Mouse (Mus musculus) liver, embryonic 13.5 days (tissue): ENCODE results near the gene Fn3krp. TPM values are rescaled to one million over a fixed set of nuclear protein-coding genes. Genes with fewer than 3 reads are reported as not detected.
A peak's percentile ranks its signal among the peaks of the same experiment; 100 is the strongest.

ENCODE experiments used
- ATAC-seq: fragments of 200-750 bp; cut with Nextera tagmentation; 2 replicates; pipeline ENCODE4 v1.8.0; 2017; ENCODE audit warnings: low read depth, mild to moderate bottlenecking, moderate number of reproducible peaks, moderate library complexity
- DNase-seq: peaks from one replicate; pipeline ENCODE4 v3.0.0; 2022
- H3K27ac ChIP-seq: fragments of 300-500 bp; sonication (generic); 2 replicates; pipeline ENCODE4 v1.5.1; 2015; ENCODE audit warnings: moderate library complexity, mild to moderate bottlenecking, inconsistent platforms
- H3K27me3 ChIP-seq: fragments of 300-500 bp; sonication (generic); 2 replicates; pipeline ENCODE4 v1.6.1; 2015; ENCODE audit warnings: mild to moderate bottlenecking, inconsistent platforms
- H3K36me3 ChIP-seq: fragments of 300-500 bp; sonication (generic); 2 replicates; pipeline ENCODE4 v1.6.1; 2015; ENCODE audit warnings: mild to moderate bottlenecking, inconsistent platforms
- H3K4me1 ChIP-seq: fragments of 300-500 bp; sonication (generic); replicated peaks from 2 replicates; pipeline ENCODE4 v1.6.1; 2015; ENCODE audit warnings: inconsistent platforms
- H3K4me2 ChIP-seq: fragments of 300-500 bp; sonication (generic); 2 replicates; pipeline ENCODE4 v1.6.1; 2015; ENCODE audit warnings: inconsistent platforms, mild to moderate bottlenecking, moderate library complexity
- H3K4me3 ChIP-seq: fragments of 300-500 bp; sonication (generic); replicated peaks from 2 replicates; pipeline ENCODE4 v1.5.1; 2015; ENCODE audit warnings: mild to moderate bottlenecking, inconsistent platforms
- H3K9ac ChIP-seq: fragments of 300-500 bp; sonication (generic); 2 replicates; pipeline ENCODE4 v1.6.1; 2015; ENCODE audit warnings: mild to moderate bottlenecking, inconsistent platforms
- H3K9me3 ChIP-seq: fragments of 300-500 bp; sonication (generic); replicated peaks from 2 replicates; pipeline ENCODE4 v1.6.1; 2016; ENCODE audit warnings: inconsistent platforms
- WGBS: fragments of 180-500 bp; shearing (Covaris S2); methylation state at CpG from one replicate; pipeline ENCODE4 v1.1.7; 2015; ENCODE audit not compliant: insufficient replicate concordance; 5-methylcytosine and 5-hydroxymethylcytosine counted together
- polyA plus RNA-seq: library from polyadenylated mRNA; unstranded; fragments of >200 nt; fragmentation: Nextera tagmentation; extraction: Ambion mirVana; gene quantifications from 2 replicates; pipeline ENCODE4 v1.2.1, GENCODE M21; 2015

Fn3krp gene
- polyA plus RNA-seq, result 27.6 and 31.4 TPM in 2 replicates

- ATAC-seq, result peak; percentile 98
- H3K9ac ChIP-seq, result peak within 1 kb of the TSS; percentile 96
- WGBS, result 2% methylated on average over 28 of the region's 28 CpGs
- peak; percentile 98 for DNase-seq
- H3K36me3 ChIP-seq, result peaks cover 23% of the 10 kb centered on the region
- H3K27ac ChIP-seq, result peak within 1 kb of the TSS; percentile 95
- peak within 1 kb of the TSS; percentile 91 for H3K4me3 ChIP-seq
- H3K9me3 ChIP-seq, result no peaks in the 10 kb centered on the region
- H3K4me1 ChIP-seq, result peaks cover 57% of the 10 kb centered on the region
- peak within 1 kb of the TSS; percentile 81 for H3K4me2 ChIP-seq
- no peaks in the 10 kb centered on the region for H3K27me3 ChIP-seq
Measured at GRCm38 (mm10) chr11:121420830-121421552, at the start of gene Fn3krp. TSS of gene Fn3krp (plus strand) at chr11:121421401.

- Histone ChIP-seq H3K27ac (no peak overlapping the region), H3K4me1 (peaks cover 5% of the 10 kb centered on the region; the same call in 1 of the 2 replicates), H3K4me2 (no peak overlapping the region), H3K4me3 (no peak overlapping the region), H3K36me3 (no peaks in the 10 kb centered on the region), H3K9me3 (no peaks in the 10 kb centered on the region), H3K27me3 (no peaks in the 10 kb centered on the region), H3K9ac (no peak overlapping the region)
- DNase-seq (no peak), ATAC-seq (no peak)
- 44% methylated on average over 6 of the region's 6 CpGs for WGBS
Measured at GRCm38 (mm10) chr11:121373305-121373704, 47.9 kb upstream of the Fn3krp start.

- no peak overlapping the region for H3K27ac ChIP-seq
- H3K4me3 ChIP-seq, result no peak overlapping the region
- no peak overlapping the region for H3K9ac ChIP-seq
- H3K9me3 ChIP-seq, result no peaks in the 10 kb centered on the region
- peaks cover 3% of the 10 kb centered on the region; the same call in 1 of the 2 replicates for H3K27me3 ChIP-seq
- H3K36me3 ChIP-seq, result no peaks in the 10 kb centered on the region
- no peaks in the 10 kb centered on the region for H3K4me1 ChIP-seq
- H3K4me2 ChIP-seq, result no peak overlapping the region
- no peak for DNase-seq
- no peak for ATAC-seq
Measured at GRCm38 (mm10) chr11:121378644-121379043, 42.6 kb upstream of the Fn3krp start.

DNA sequence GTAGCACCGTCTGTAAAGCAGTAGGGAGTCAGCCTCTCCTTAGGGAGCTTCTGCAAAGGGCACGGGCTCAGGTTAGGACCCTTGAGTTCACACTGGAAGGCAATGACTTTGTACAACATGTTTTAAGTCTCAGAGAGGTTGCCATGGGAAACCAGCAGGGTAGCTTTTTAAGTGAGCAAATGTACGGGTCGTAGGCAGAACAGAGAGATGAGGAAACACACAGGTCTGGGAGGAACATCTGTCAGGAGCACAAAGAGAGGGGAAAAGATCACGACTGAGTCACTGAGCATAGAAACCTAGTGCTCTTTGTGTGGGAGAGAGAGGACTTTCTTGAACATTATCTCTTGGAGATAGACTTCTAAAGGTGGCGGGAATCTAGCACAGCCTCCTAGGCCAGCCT, 40.9 kb upstream of the Fn3krp start:
- H3K9ac ChIP-seq, result no peak overlapping the region
- no peak overlapping the region for H3K4me3 ChIP-seq
- no peaks in the 10 kb centered on the region for H3K4me1 ChIP-seq
- 63% methylated on average over 6 of the region's 6 CpGs for WGBS
- peaks cover 3% of the 10 kb centered on the region; the same call in 1 of the 2 replicates for H3K27me3 ChIP-seq
- ATAC-seq (no peak), DNase-seq (no peak)
- no peak overlapping the region for H3K4me2 ChIP-seq
- H3K9me3 ChIP-seq, result no peaks in the 10 kb centered on the region
- no peak overlapping the region for H3K27ac ChIP-seq
- no peaks in the 10 kb centered on the region for H3K36me3 ChIP-seq

- no peaks in the 10 kb centered on the region for H3K36me3 ChIP-seq
- H3K9me3 ChIP-seq, result no peaks in the 10 kb centered on the region
- peak; percentile 78 for DNase-seq
- peak within 1 kb of the TSS; percentile 98 for H3K4me2 ChIP-seq
- H3K4me1 ChIP-seq, result peaks cover 28% of the 10 kb centered on the region
- peak; percentile 99 for ATAC-seq
- H3K4me3 ChIP-seq, result peak within 1 kb of the TSS; percentile 72
- H3K27me3 ChIP-seq, result peaks cover 26% of the 10 kb centered on the region
- WGBS, result 1% methylated on average over 61 of the region's 61 CpGs
- H3K9ac ChIP-seq, result peak within 1 kb of the TSS; percentile 76
- H3K27ac ChIP-seq, result peak within 1 kb of the TSS; percentile 48
Measured at GRCm38 (mm10) chr11:121387750-121388553, 33.2 kb upstream of the Fn3krp start, which contains the start of gene Rab40b. TSS of gene Rab40b (minus strand) at chr11:121388251.

GRCm38 (mm10) chr11:121388554-121388945, 32.7 kb upstream of the Fn3krp start:
- Histone ChIP-seq H3K4me2 (peak overlapping the region; percentile 98), H3K9ac (no peak overlapping the region), H3K9me3 (no peaks in the 10 kb centered on the region), H3K36me3 (no peaks in the 10 kb centered on the region), H3K27ac (no peak overlapping the region), H3K27me3 (peaks cover 23% of the 10 kb centered on the region), H3K4me3 (peak overlapping the region; percentile 72), H3K4me1 (peaks cover 28% of the 10 kb centered on the region)
- WGBS, result 21% methylated on average over 6 of the region's 6 CpGs
- DNase-seq, result no peak
- ATAC-seq, result no peak

- ATAC-seq (no peak), DNase-seq (no peak)
- WGBS, result 30% methylated on average over 3 of the region's 3 CpGs
- no peak overlapping the region for H3K4me2 ChIP-seq
- H3K27ac ChIP-seq, result no peak overlapping the region
- no peak overlapping the region for H3K4me3 ChIP-seq
- no peak overlapping the region for H3K9ac ChIP-seq
- peaks cover 28% of the 10 kb centered on the region for H3K4me1 ChIP-seq
- no peaks in the 10 kb centered on the region for H3K36me3 ChIP-seq
- H3K9me3 ChIP-seq, result no peaks in the 10 kb centered on the region
- peaks cover 22% of the 10 kb centered on the region for H3K27me3 ChIP-seq
Measured at GRCm38 (mm10) chr11:121390793-121391192, 30.4 kb upstream of the Fn3krp start.

GRCm38 (mm10) chr11:121392405-121392804, 28.8 kb upstream of the Fn3krp start:
- H3K4me1 ChIP-seq, result peaks cover 20% of the 10 kb centered on the region
- H3K4me3 ChIP-seq, result no peak overlapping the region
- no peaks in the 10 kb centered on the region for H3K36me3 ChIP-seq
- DNase-seq, result no peak
- H3K4me2 ChIP-seq, result no peak overlapping the region
- peaks cover 6% of the 10 kb centered on the region for H3K27me3 ChIP-seq
- WGBS, result 43% methylated on average over 3 of the region's 3 CpGs
- no peak for ATAC-seq
- H3K27ac ChIP-seq, result no peak overlapping the region
- no peaks in the 10 kb centered on the region for H3K9me3 ChIP-seq
- H3K9ac ChIP-seq, result no peak overlapping the region

- Histone ChIP-seq H3K27ac (no peak overlapping the region), H3K36me3 (no peaks in the 10 kb centered on the region), H3K9me3 (no peaks in the 10 kb centered on the region), H3K4me3 (no peak overlapping the region), H3K27me3 (peaks cover 28% of the 10 kb centered on the region), H3K4me2 (no peak overlapping the region), H3K4me1 (no peaks in the 10 kb centered on the region), H3K9ac (no peak overlapping the region)
- 55% methylated on average over 3 of the region's 3 CpGs for WGBS
- ATAC-seq (no peak), DNase-seq (no peak)
Measured at GRCm38 (mm10) chr11:121407366-121408155, 13.6 kb upstream of the Fn3krp start.

DNA sequence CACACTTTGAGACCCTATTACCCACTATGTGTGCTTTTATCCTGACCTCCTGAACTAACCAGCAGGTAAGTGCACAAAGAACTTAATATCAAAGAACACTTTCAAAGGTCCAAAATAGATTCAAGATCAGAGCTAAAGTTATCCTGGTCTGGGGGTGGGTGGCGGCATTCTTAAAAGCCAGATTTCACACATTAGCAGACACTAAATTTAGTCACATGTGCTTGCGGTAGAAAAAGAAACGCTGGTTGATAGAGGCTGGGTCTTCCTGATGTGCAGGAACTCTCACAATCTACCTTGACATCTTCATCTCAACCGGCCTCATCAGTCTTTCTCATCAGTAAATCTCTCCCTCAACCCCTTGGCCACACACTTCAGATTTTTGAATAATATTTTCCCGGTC, 6.4 kb upstream of the Fn3krp start:
- 73% methylated on average over 5 of the region's 5 CpGs for WGBS
- H3K9ac ChIP-seq, result no peak overlapping the region
- no peaks in the 10 kb centered on the region for H3K9me3 ChIP-seq

GRCm38 (mm10) chr11:121415351-121415750, 5.8 kb upstream of the Fn3krp start:
- ATAC-seq (no peak), DNase-seq (no peak)
- H3K4me1 ChIP-seq, result peaks cover 13% of the 10 kb centered on the region
- 60% methylated on average over 5 of the region's 5 CpGs for WGBS
- no peak overlapping the region for H3K27ac ChIP-seq
- no peaks in the 10 kb centered on the region for H3K36me3 ChIP-seq
- H3K9me3 ChIP-seq, result no peaks in the 10 kb centered on the region
- no peak overlapping the region for H3K9ac ChIP-seq
- no peak overlapping the region for H3K4me3 ChIP-seq
- H3K27me3 ChIP-seq, result peaks cover 18% of the 10 kb centered on the region
- H3K4me2 ChIP-seq, result no peak overlapping the region

More for the DNA sequence above, 6.4 kb upstream of the Fn3krp start:
- Histone ChIP-seq H3K27me3 (peaks cover 23% of the 10 kb centered on the region), H3K4me2 (no peak overlapping the region), H3K36me3 (no peaks in the 10 kb centered on the region), H3K4me1 (peaks cover 7% of the 10 kb centered on the region; the same call in 1 of the 2 replicates), H3K4me3 (no peak overlapping the region), H3K27ac (no peak overlapping the region)
- DNase-seq (no peak), ATAC-seq (no peak)
